Mouse (Mus musculus): ENCODE results near the gene E130114P18Rik. TPM values are rescaled to one million over a fixed set of nuclear protein-coding genes. Genes with fewer than 3 reads are reported as not detected.

The E130114P18Rik gene
- polyA plus RNA-seq, 1 experiment from 2014 or later = 50.8 TPM

GRCm38 (mm10) chr4:97696684-97697615 is 80.9 kb downstream of the E130114P18Rik start:
- no peaks in the 10 kb centered on the region for H3K9me3 ChIP-seq
- no peaks in the 10 kb centered on the region for H3K27me3 ChIP-seq
- H3K4me2 ChIP-seq = no peak overlapping the region
- no peak overlapping the region for H3K4me3 ChIP-seq (replicated peaks)
- no peaks in the 10 kb centered on the region for H3K36me3 ChIP-seq (replicated peaks)
- 81% methylated on average over 7 of the region's 7 CpGs for WGBS
- no peak overlapping the region for H3K9ac ChIP-seq
- H3K4me1 ChIP-seq = no peaks in the 10 kb centered on the region
- no peak for ATAC-seq (ENCODE audit: low FRiP score)
- no peak overlapping the region for H3K27ac ChIP-seq

DNA sequence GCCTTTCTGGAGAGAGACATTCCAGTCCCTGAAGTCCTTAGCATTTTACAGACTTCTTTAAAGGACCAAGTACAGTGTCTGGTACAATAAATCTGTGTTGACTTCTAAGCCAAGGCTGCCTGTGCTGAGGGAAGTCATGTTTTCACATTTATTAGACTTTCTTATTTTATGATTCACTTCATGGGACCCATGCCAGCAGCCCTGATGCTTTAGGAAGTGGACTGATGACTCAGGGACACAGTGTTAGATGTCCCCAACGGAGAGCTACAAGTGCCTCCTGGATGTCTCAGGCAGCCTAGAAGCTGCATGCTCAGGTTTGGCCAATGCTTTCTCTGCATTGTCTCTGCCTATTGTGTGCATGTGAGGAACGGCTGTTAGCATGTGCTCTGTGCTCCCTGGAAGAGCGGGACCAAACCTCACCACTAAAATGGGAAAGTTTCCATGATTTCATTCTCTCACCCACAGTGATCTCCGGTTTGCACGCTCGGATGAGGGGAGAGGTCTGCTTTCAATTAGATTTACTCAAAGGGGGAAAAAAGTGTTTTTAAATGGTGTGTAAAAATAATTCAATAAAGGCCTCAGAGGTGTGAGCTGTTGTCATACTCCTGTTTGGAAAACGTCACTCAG is 82.4 kb downstream of the E130114P18Rik start:
- Histone ChIP-seq H3K27me3 (no peaks in the 10 kb centered on the region), H3K9ac (no peak overlapping the region), H3K4me1 (no peaks in the 10 kb centered on the region), H3K4me3 (replicated peaks) (no peak overlapping the region), H3K36me3 (replicated peaks) (no peaks in the 10 kb centered on the region), H3K4me2 (no peak overlapping the region), H3K27ac (no peak overlapping the region), H3K9me3 (no peaks in the 10 kb centered on the region)
- WGBS = 80% methylated on average over 7 of the region's 7 CpGs
- ATAC-seq (ENCODE audit: low FRiP score) = no peak

GRCm38 (mm10) chr4:97693931-97694330 is 83.9 kb downstream of the E130114P18Rik start:
- WGBS = 91% methylated on average over 4 of the region's 4 CpGs
- Histone ChIP-seq H3K9ac (no peak overlapping the region), H3K4me1 (no peaks in the 10 kb centered on the region), H3K9me3 (no peaks in the 10 kb centered on the region), H3K4me3 (replicated peaks) (no peak overlapping the region), H3K4me2 (no peak overlapping the region), H3K36me3 (replicated peaks) (no peaks in the 10 kb centered on the region), H3K27ac (no peak overlapping the region), H3K27me3 (no peaks in the 10 kb centered on the region)
- ATAC-seq (ENCODE audit: low FRiP score) = no peak

DNA sequence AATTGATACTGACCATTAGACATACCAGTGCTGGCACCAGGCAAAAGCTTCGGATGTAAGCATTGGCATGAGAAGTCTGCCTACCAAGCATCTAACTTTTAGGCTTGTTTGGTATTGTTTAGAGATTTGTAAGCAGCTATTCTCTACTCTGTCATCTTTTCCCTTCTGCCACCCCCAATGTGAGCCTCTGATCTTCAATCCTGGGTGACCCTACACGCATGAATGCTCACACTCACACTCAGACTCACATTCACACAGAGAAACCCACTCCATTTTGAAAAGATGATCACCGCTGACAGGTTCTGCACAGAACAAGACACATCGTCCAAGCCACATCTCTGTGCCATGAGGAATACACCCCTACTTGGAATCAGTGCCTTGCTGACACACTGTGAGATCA is 84.8 kb downstream of the E130114P18Rik start:
- no peak for ATAC-seq (ENCODE audit: low FRiP score)
- Histone ChIP-seq H3K4me3 (replicated peaks) (no peak overlapping the region), H3K4me1 (no peaks in the 10 kb centered on the region), H3K9me3 (no peaks in the 10 kb centered on the region), H3K27me3 (no peaks in the 10 kb centered on the region), H3K9ac (no peak overlapping the region), H3K36me3 (replicated peaks) (no peaks in the 10 kb centered on the region), H3K27ac (no peak overlapping the region), H3K4me2 (no peak overlapping the region)
- 94% methylated on average over 4 of the region's 4 CpGs for WGBS

GRCm38 (mm10) chr4:97690384-97690766 is 87.5 kb downstream of the E130114P18Rik start:
- Histone ChIP-seq H3K36me3 (replicated peaks) (no peaks in the 10 kb centered on the region), H3K4me2 (no peak overlapping the region), H3K27ac (no peak overlapping the region), H3K4me3 (replicated peaks) (no peak overlapping the region), H3K27me3 (no peaks in the 10 kb centered on the region), H3K4me1 (no peaks in the 10 kb centered on the region), H3K9ac (no peak overlapping the region), H3K9me3 (no peaks in the 10 kb centered on the region)
- no peak for ATAC-seq (ENCODE audit: low FRiP score)
- WGBS = 76% methylated on average over 7 of the region's 7 CpGs

- no peak overlapping the region for H3K9ac ChIP-seq
- no peak overlapping the region for H3K4me3 ChIP-seq (replicated peaks)
- ATAC-seq (ENCODE audit: low FRiP score) = no peak
- H3K27ac ChIP-seq = no peak overlapping the region
- H3K4me2 ChIP-seq = no peak overlapping the region
- H3K9me3 ChIP-seq = no peaks in the 10 kb centered on the region
- H3K36me3 ChIP-seq (replicated peaks) = no peaks in the 10 kb centered on the region
- WGBS = 73% methylated on average over 8 of the region's 8 CpGs
- H3K27me3 ChIP-seq = no peaks in the 10 kb centered on the region
- no peaks in the 10 kb centered on the region for H3K4me1 ChIP-seq
Observed at GRCm38 (mm10) chr4:97689456-97690383, 88.2 kb downstream of the E130114P18Rik start.

- Histone ChIP-seq H3K4me3 (replicated peaks) (no peak overlapping the region), H3K4me2 (no peak overlapping the region), H3K4me1 (no peaks in the 10 kb centered on the region), H3K27me3 (no peaks in the 10 kb centered on the region), H3K36me3 (replicated peaks) (no peaks in the 10 kb centered on the region), H3K9me3 (no peaks in the 10 kb centered on the region), H3K9ac (no peak overlapping the region), H3K27ac (no peak overlapping the region)
- 95% methylated on average over 5 of the region's 5 CpGs for WGBS
- ATAC-seq (ENCODE audit: low FRiP score) = no peak
Observed at GRCm38 (mm10) chr4:97686020-97686419, 91.9 kb downstream of the E130114P18Rik start.

GRCm38 (mm10) chr4:97676579-97676937 is 101.3 kb downstream of the E130114P18Rik start:
- no peak for ATAC-seq (ENCODE audit: low FRiP score)
- 8% methylated on average over 2 of the region's 2 CpGs for WGBS

GRCm38 (mm10) chr4:97675741-97676578 is 101.9 kb downstream of the E130114P18Rik start:
- Histone ChIP-seq H3K4me1 (peaks cover 32% of the 10 kb centered on the region), H3K9ac (no peak overlapping the region), H3K36me3 (replicated peaks) (no peaks in the 10 kb centered on the region), H3K4me3 (replicated peaks) (no peak overlapping the region; the same call in 1 of the 2 replicates), H3K4me2 (peak overlapping the region; percentile 34), H3K9me3 (no peaks in the 10 kb centered on the region), H3K27me3 (peaks cover 6% of the 10 kb centered on the region; the same call in 1 of the 2 replicates), H3K27ac (peak overlapping the region; percentile 67)
- WGBS = 22% methylated on average over 16 of the region's 16 CpGs
- peak; percentile 75 for ATAC-seq (ENCODE audit: low FRiP score)

More at GRCm38 (mm10) chr4:97676579-97676937, 101.3 kb downstream of the E130114P18Rik start:
- H3K27ac ChIP-seq = peak overlapping the region; percentile 67
- H3K4me3 ChIP-seq (replicated peaks) = no peak overlapping the region
- 0 out of 2 replicates have a peak overlapping the region, but pooled peaks have one; percentile 34 for H3K4me2 ChIP-seq
- no peaks in the 10 kb centered on the region for H3K36me3 ChIP-seq (replicated peaks)
- H3K9me3 ChIP-seq = no peaks in the 10 kb centered on the region
- peaks cover 32% of the 10 kb centered on the region for H3K4me1 ChIP-seq
- no peak overlapping the region for H3K9ac ChIP-seq
- peaks cover 6% of the 10 kb centered on the region; the same call in 1 of the 2 replicates for H3K27me3 ChIP-seq

DNA sequence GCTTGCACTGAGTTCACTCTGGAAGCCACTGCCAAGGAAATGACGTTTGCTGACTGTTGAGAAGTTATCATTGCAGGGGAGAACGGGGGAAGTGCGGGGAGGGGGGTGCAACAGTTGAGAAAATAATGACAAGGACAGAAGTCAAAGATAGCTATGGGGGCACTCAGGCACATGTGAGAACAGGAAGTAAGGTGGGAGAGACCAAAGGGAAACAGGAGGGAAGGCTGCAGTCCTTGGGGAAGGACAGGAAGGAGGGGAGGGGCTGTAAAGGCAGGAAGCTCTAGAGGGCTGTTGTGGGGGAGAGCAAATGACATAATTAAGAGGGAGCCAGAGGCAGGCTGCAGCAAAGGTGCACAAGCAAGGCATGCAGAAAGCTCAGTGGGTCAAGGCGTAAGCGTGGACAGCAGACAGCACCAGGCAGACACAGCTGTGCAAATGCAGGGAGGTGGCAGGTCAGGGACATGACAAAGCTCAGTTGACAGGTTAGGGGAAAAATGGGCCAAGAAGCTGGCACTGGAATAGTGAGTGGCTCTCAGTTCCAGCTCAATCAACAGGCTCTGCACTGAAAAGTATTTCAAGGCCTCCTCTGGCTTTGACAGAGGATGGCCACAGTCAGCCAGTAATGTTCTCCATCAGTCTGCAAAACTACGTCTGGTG is 103.9 kb downstream of the E130114P18Rik start:
- Histone ChIP-seq H3K27me3 (peaks cover 6% of the 10 kb centered on the region; the same call in 1 of the 2 replicates), H3K4me2 (no peak overlapping the region), H3K9me3 (no peaks in the 10 kb centered on the region), H3K9ac (no peak overlapping the region), H3K36me3 (replicated peaks) (no peaks in the 10 kb centered on the region), H3K4me3 (replicated peaks) (no peak overlapping the region), H3K4me1 (peaks cover 39% of the 10 kb centered on the region), H3K27ac (0 out of 2 replicates have a peak overlapping the region, but pooled peaks have one; percentile 26)
- WGBS = 83% methylated on average over 6 of the region's 6 CpGs
- ATAC-seq (ENCODE audit: low FRiP score) = no peak

GRCm38 (mm10) chr4:97672501-97672900 is 105.4 kb downstream of the E130114P18Rik start:
- ATAC-seq (ENCODE audit: low FRiP score) = no peak
- 72% methylated on average over 5 of the region's 5 CpGs for WGBS

More at GRCm38 (mm10) chr4:97672501-97672900, 105.4 kb downstream of the E130114P18Rik start:
- H3K27me3 ChIP-seq = 0 out of 2 replicates have a peak, but pooled peaks cover under 1% of the 10 kb centered on the region
- no peaks in the 10 kb centered on the region for H3K36me3 ChIP-seq (replicated peaks)
- no peak overlapping the region for H3K9ac ChIP-seq
- H3K4me1 ChIP-seq = peaks cover 39% of the 10 kb centered on the region
- no peak overlapping the region for H3K4me2 ChIP-seq
- no peaks in the 10 kb centered on the region for H3K9me3 ChIP-seq
- no peak overlapping the region for H3K27ac ChIP-seq
- no peak overlapping the region for H3K4me3 ChIP-seq (replicated peaks)

Measured in forebrain, embryonic 12.5 days (tissue).